Mouse (Mus musculus) neural tube, embryonic 14.5 days (tissue): ENCODE data around the gene Zfp995. TPM values are rescaled to one million over a fixed set of nuclear protein-coding genes. Genes with fewer than 3 reads are reported as not detected.
"Not testable (repeated sequence)": the region's sequence is repeated elsewhere in the genome, so short reads cannot be mapped to it uniquely, and the experiment has no call there.

Experiments
- ATAC-seq: fragments of 200-750 bp; cut with Nextera tagmentation; 2 replicates; pipeline ENCODE4 v1.8.0; 2017; ENCODE audit warnings: low read depth, mild to moderate bottlenecking, moderate TSS enrichment, moderate library complexity
- H3K27ac ChIP-seq: fragments of 300-500 bp; sonication (generic); 2 replicates; pipeline ENCODE4 v1.5.1; 2014; ENCODE audit warnings: low read depth, mild to moderate bottlenecking, control low read depth, low read length, moderate library complexity, mixed read lengths
- H3K27me3 ChIP-seq: fragments of 300-500 bp; sonication (generic); 2 replicates; pipeline ENCODE4 v1.6.1; 2014; ENCODE audit warnings: low read length; ENCODE audit not compliant: control insufficient read depth, insufficient read depth
- H3K36me3 ChIP-seq: fragments of 300-500 bp; sonication (generic); 2 replicates; pipeline ENCODE4 v1.6.1; 2014; ENCODE audit warnings: low read length, mixed read lengths; ENCODE audit not compliant: control insufficient read depth, insufficient read depth
- H3K4me1 ChIP-seq: fragments of 300-500 bp; sonication (generic); 2 replicates; pipeline ENCODE4 v1.6.1; 2014; ENCODE audit warnings: low read length; ENCODE audit not compliant: control insufficient read depth, insufficient read depth
- H3K4me2 ChIP-seq: fragments of 300-500 bp; sonication (generic); 2 replicates; pipeline ENCODE4 v1.6.1; 2014; ENCODE audit warnings: mild to moderate bottlenecking, low read depth, low read length, control low read depth
- H3K4me3 ChIP-seq: fragments of 300-500 bp; sonication (generic); 2 replicates; pipeline ENCODE4 v1.5.1; 2014; ENCODE audit warnings: low read depth, low read length, control low read depth, mixed read lengths
- H3K9ac ChIP-seq: fragments of 300-500 bp; sonication (generic); replicated peaks from 2 replicates; pipeline ENCODE4 v1.6.1; 2014; ENCODE audit warnings: low read depth, mild to moderate bottlenecking, control low read depth, low read length, mixed read lengths
- H3K9me3 ChIP-seq: fragments of 300-500 bp; sonication (generic); 2 replicates; pipeline ENCODE4 v1.6.1; 2016; ENCODE audit warnings: low read length; ENCODE audit not compliant: control insufficient read depth
- WGBS: fragments of 180-500 bp; shearing (Covaris S2); extraction: QIAGEN DNeasy Blood & Tissue Kit; methylation state at CpG from one replicate; pipeline ENCODE4 v1.1.7; 2014; 5-methylcytosine and 5-hydroxymethylcytosine counted together
- polyA plus RNA-seq: library from polyadenylated mRNA; unstranded; fragments of >200 nt; fragmentation: Nextera tagmentation; extraction: Ambion mirVana; gene quantifications from 2 replicates; pipeline ENCODE4 v1.2.1, GENCODE M21; 2014

Gene Zfp995
- 9.8 and 12.1 TPM in 2 replicates for polyA plus RNA-seq

- H3K9me3 ChIP-seq, H3K27ac ChIP-seq, H3K4me1 ChIP-seq, H3K27me3 ChIP-seq, H3K36me3 ChIP-seq: not testable (repeated sequence)
- under 1% methylated on average over 24 of the region's 24 CpGs for WGBS
- Histone ChIP-seq H3K4me3 (peak within 1 kb of the TSS; percentile 51), H3K9ac (peak within 1 kb of the TSS; percentile 51), H3K4me2 (peak within 1 kb of the TSS; percentile 85)
- ATAC-seq, result peak; percentile 98
Observed at GRCm38 (mm10) chr17:21909456-21910052, at the start of gene Zfp995. TSS of gene Zfp995 (minus strand) at chr17:21909926.

- Histone ChIP-seq H3K9ac (peak overlapping the region; percentile 51), H3K4me2 (peak overlapping the region; percentile 85), H3K4me1 (0 out of 2 replicates have a peak, but pooled peaks cover 2% of the 10 kb centered on the region), H3K27ac (no peak overlapping the region), H3K27me3 (no peaks in the 10 kb centered on the region), H3K36me3 (no peaks in the 10 kb centered on the region), H3K9me3 (no peaks in the 10 kb centered on the region), H3K4me3 (peak overlapping the region; percentile 51)
- ATAC-seq, result peak; percentile 75
- WGBS, result 3% methylated on average over 3 of the region's 3 CpGs
Observed at GRCm38 (mm10) chr17:21909039-21909438, 687 bp downstream of the Zfp995 start.

DNA sequence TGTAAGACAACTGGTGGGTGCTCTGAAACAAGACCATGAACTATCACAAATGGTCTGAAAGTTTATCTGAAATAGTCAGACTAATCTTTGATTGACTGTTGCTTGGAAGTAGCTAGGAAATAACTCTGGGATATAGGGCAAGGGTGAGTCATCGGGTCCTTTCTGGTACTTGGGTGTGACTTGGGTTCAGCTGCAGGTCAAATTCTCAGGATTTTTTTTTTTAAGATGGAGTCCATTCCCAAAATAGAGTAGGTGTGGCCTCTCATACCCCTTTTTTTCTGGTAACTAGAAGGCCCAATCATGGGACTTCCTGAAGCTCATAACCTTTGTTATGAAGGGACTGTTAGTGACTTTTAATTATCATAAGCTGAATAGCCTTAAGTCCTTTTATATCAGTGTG is 38.5 kb downstream of the Zfp995 start:
- Histone ChIP-seq H3K27me3 (no peaks in the 10 kb centered on the region), H3K27ac (no peak overlapping the region), H3K36me3 (no peaks in the 10 kb centered on the region), H3K4me2 (no peak overlapping the region), H3K9me3 (0 out of 2 replicates have a peak, but pooled peaks cover under 1% of the 10 kb centered on the region), H3K9ac (no peak overlapping the region), H3K4me1 (no peaks in the 10 kb centered on the region), H3K4me3 (no peak overlapping the region)
- 84% methylated on average over 1 of the region's 1 CpGs for WGBS
- ATAC-seq, result no peak

GRCm38 (mm10) chr17:21846322-21846582 is 63.5 kb downstream of the Zfp995 start:
- not testable (repeated sequence) for H3K9ac ChIP-seq, H3K4me1 ChIP-seq, H3K4me2 ChIP-seq, H3K4me3 ChIP-seq, H3K9me3 ChIP-seq, H3K27ac ChIP-seq, H3K36me3 ChIP-seq, H3K27me3 ChIP-seq
- WGBS, result 94% methylated on average over 7 of the region's 8 CpGs
- ATAC-seq, result 0 out of 2 replicates have a peak, but pooled peaks have one; percentile 25

GRCm38 (mm10) chr17:21845545-21846321 is 64.0 kb downstream of the Zfp995 start, which contains the start of gene Zfp820:
TSS of gene Zfp820 (minus strand) at chr17:21845772.
- Histone ChIP-seq H3K9ac (peak within 1 kb of the TSS; percentile 50; the same call in 1 of the 2 replicates), H3K4me3 (peak within 1 kb of the TSS; percentile 53), H3K4me2 (peak within 1 kb of the TSS; percentile 56), H3K27ac (no peak within 1 kb of the TSS), H3K9me3 (no peaks in the 10 kb centered on the region), H3K27me3 (no peaks in the 10 kb centered on the region), H3K36me3 (no peaks in the 10 kb centered on the region), H3K4me1 (no peaks in the 10 kb centered on the region)
- 4% methylated on average over 22 of the region's 22 CpGs for WGBS
- ATAC-seq, result peak; percentile 99

DNA sequence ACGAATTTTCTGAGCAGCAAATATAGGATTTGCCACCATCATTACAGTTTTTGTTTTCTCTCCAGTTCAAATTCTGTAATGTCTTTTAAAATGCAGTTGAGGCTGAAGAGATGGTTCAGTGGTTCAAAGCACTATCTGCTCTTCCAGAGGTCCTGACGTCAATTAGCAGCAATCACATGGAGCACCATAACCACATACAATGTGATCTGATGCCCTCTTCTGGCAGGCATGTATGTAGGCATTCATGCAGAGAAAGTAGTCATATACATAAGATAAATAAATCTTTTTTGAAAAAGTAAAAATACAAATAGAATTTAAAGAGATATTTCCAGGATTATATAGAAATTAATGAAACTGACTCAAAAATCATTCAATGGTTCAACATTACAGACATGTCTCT is 71.2 kb downstream of the Zfp995 start:
- no peak overlapping the region for H3K4me3 ChIP-seq
- no peaks in the 10 kb centered on the region for H3K27me3 ChIP-seq
- ATAC-seq, result no peak
- H3K9ac ChIP-seq, result no peak overlapping the region
- H3K27ac ChIP-seq, result no peak overlapping the region
- no peaks in the 10 kb centered on the region for H3K9me3 ChIP-seq
- H3K4me2 ChIP-seq, result no peak overlapping the region
- no peaks in the 10 kb centered on the region for H3K4me1 ChIP-seq
- whole genome bisulfite sequencing, result 68% methylated on average over 2 of the region's 2 CpGs
- H3K36me3 ChIP-seq, result no peaks in the 10 kb centered on the region

Other genes with a start within 250 kb of the Zfp995 start
- gene Gm10226, start 218.1 kb downstream of the Zfp995 start, polyA plus RNA-seq, result 24.6 and 26.9 TPM in 2 replicates
- 11.6 and 15.5 TPM in 2 replicates for gene Zfp760, start 202.2 kb downstream of the Zfp995 start, polyA plus RNA-seq
- gene Zfp229, start 179.1 kb downstream of the Zfp995 start, polyA plus RNA-seq, result 11.5 and 11.8 TPM in 2 replicates
- gene Zfp820, start 64.2 kb downstream of the Zfp995 start, polyA plus RNA-seq, result 2.0 and 2.7 TPM in 2 replicates
- gene Zfp942, start 52.5 kb upstream of the Zfp995 start, polyA plus RNA-seq, result 23.9 and 25.3 TPM in 2 replicates
- gene Zfp943, start 52.6 kb upstream of the Zfp995 start, polyA plus RNA-seq, result 22.8 and 24.6 TPM in 2 replicates